Mouse (Mus musculus) embryonic fibroblast, embryonic 13.5 days (primary cell): ENCODE data around the gene Klhl26.

Experiments
- CTCF ChIP-seq: IDR thresholded peaks from 2 replicates; pipeline ENCODE4 v1.5.1; 2011; ENCODE audit warnings: mild to moderate bottlenecking, control low read depth, low read length, moderate library complexity, borderline replicate concordance; ENCODE audit not compliant: insufficient read depth
- POLR2A ChIP-seq: IDR thresholded peaks from 2 replicates; pipeline ENCODE4 v1.6.1; 2011; ENCODE audit warnings: low read depth, mild to moderate bottlenecking, control low read depth, low read length, moderate library complexity

DNA sequence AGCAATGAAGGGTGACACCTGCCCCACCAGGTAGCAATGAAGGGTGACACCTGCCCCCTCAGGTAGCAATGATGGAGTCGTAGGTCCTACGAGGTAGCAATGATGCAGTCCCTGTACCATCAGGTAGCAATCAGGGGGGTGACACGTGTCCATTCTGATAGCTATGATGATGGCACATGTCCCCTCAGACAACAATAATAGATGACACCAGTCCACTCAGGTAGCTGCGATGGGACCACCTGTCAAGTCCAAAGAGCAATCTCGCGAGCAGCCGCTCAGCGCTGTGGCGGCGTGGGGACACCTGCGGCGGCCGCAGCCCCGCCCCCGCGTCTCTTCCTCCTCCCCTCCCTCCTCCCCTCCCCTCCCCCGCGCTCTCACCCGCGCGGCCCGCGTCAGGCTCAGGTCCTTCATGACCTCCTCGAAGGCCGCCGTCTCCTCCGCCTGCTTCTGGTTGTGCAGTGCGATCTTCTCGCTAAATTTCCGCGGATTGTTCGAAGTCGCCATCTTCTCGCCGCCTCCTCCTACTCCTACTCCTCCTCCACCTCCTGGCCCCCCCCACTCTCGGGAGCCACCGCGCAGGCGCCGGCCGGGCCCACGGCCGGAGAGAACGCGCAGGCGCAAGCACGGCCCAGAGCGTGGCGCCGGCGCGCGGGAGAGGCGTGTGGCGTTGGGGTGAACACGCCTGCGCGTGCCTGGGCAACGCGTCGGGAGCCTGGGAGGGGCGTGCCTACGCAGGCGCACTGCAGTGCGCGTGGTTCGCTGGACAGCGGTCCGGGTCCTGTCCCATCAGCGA lies 37.5 kb downstream of the Klhl26 start, which contains the start of gene Crtc1:
- TF ChIP-seq CTCF: no peak
- peak; percentile 93 for TF ChIP-seq POLR2A
